Mouse (Mus musculus): ENCODE data around the gene Map3k13. TPM values are rescaled to one million over a fixed set of nuclear protein-coding genes. Genes with fewer than 3 reads are reported as not detected.
"Not testable (repeated sequence)": the region's sequence is repeated elsewhere in the genome, so short reads cannot be mapped to it uniquely, and the experiment has no call there.

Map3k13 gene
- total RNA-seq, 2 experiments from 2014 or later = 12.0 to 13.9 TPM

GRCm38 (mm10) chr16:21806892-21807291, 12.7 kb downstream of the Map3k13 start:
- DNase-seq = no peak
- intact Hi-C loops (cut with DNase I) = no loop called here

GRCm38 (mm10) chr16:21807786-21808185, 13.6 kb downstream of the Map3k13 start:
- intact Hi-C loops (cut with DNase I); DNase-seq: not testable (repeated sequence)

GRCm38 (mm10) chr16:21813164-21813834, 19.2 kb downstream of the Map3k13 start:
- DNase-seq = no peak
- intact Hi-C loops (cut with DNase I) = loop anchor here (10.0 kb wide), 1 partner anchor 328 kb away; no protein-coding TSS in a partner anchor

- DNase-seq = peak; percentile 31
Measured at GRCm38 (mm10) chr16:21814861-21815668, 20.9 kb downstream of the Map3k13 start.

GRCm38 (mm10) chr16:21815669-21816010, 21.5 kb downstream of the Map3k13 start:
- DNase-seq = peak; percentile 31
- intact Hi-C loops (cut with DNase I) = loop anchor here (10.0 kb wide), 1 partner anchor 331 kb away; no protein-coding TSS in a partner anchor

More at GRCm38 (mm10) chr16:21814861-21815668, 20.9 kb downstream of the Map3k13 start:
- intact Hi-C loops (cut with DNase I) = loop anchor here (10.0 kb wide), 1 partner anchor 330 kb away; no protein-coding TSS in a partner anchor

- DNase-seq = no peak
- intact Hi-C loops (cut with DNase I) = loop anchor here (10.0 kb wide), 1 partner anchor 333 kb away; no protein-coding TSS in a partner anchor
Measured at GRCm38 (mm10) chr16:21818132-21818531, 24.0 kb downstream of the Map3k13 start.

- intact Hi-C loops (cut with DNase I) = loop anchor here (10.0 kb wide), 1 partner anchor 334 kb away; no protein-coding TSS in a partner anchor
- DNase-seq = no peak
Measured at GRCm38 (mm10) chr16:21818629-21819028, 24.5 kb downstream of the Map3k13 start.

- intact Hi-C loops (cut with DNase I) = no loop called here
- DNase-seq = no peak
Measured at GRCm38 (mm10) chr16:21825612-21826031, 31.5 kb downstream of the Map3k13 start.

- intact Hi-C loops (cut with DNase I) = no loop called here
- no peak for DNase-seq
Measured at GRCm38 (mm10) chr16:21827153-21827552, 33.0 kb downstream of the Map3k13 start.

- no peak for DNase-seq
- intact Hi-C loops (cut with DNase I) = no loop called here
Measured at GRCm38 (mm10) chr16:21827581-21827980, 33.4 kb downstream of the Map3k13 start.

GRCm38 (mm10) chr16:21829711-21830110, 35.6 kb downstream of the Map3k13 start:
- intact Hi-C loops (cut with DNase I) = no loop called here

GRCm38 (mm10) chr16:21830784-21831183, 36.6 kb downstream of the Map3k13 start:
- intact Hi-C loops (cut with DNase I) = no loop called here
- no peak for DNase-seq

More at GRCm38 (mm10) chr16:21829711-21830110, 35.6 kb downstream of the Map3k13 start:
- DNase-seq = no peak

GRCm38 (mm10) chr16:21831764-21832163, 37.6 kb downstream of the Map3k13 start:
- no peak for DNase-seq
- intact Hi-C loops (cut with DNase I) = no loop called here

GRCm38 (mm10) chr16:21833469-21833868, 39.3 kb downstream of the Map3k13 start:
- intact Hi-C loops (cut with DNase I) = no loop called here
- no peak for DNase-seq

- no peak for DNase-seq
- intact Hi-C loops (cut with DNase I) = no loop called here
Measured at GRCm38 (mm10) chr16:21833970-21834369, 39.8 kb downstream of the Map3k13 start.

- DNase-seq = no peak
- intact Hi-C loops (cut with DNase I) = loop anchor here (5.0 kb wide), 1 partner anchor 177 kb away; no protein-coding TSS in a partner anchor
Measured at GRCm38 (mm10) chr16:21834866-21835583, 40.9 kb downstream of the Map3k13 start.

- DNase-seq = no peak
- intact Hi-C loops (cut with DNase I) = loop anchor here (5.0 kb wide), 1 partner anchor 177 kb away; no protein-coding TSS in a partner anchor
Measured at GRCm38 (mm10) chr16:21835584-21835931, 41.4 kb downstream of the Map3k13 start.

- intact Hi-C loops (cut with DNase I) = loop anchor here (5.0 kb wide), 1 partner anchor 176 kb away; no protein-coding TSS in a partner anchor
- DNase-seq = no peak
Measured at GRCm38 (mm10) chr16:21836311-21837072, 42.3 kb downstream of the Map3k13 start.

- intact Hi-C loops (cut with DNase I) = loop anchor here (5.0 kb wide), 1 partner anchor 175 kb away; no protein-coding TSS in a partner anchor
- no peak for DNase-seq
Measured at GRCm38 (mm10) chr16:21837694-21838093, 43.5 kb downstream of the Map3k13 start.
